Mouse (Mus musculus): ENCODE measurements at regions not wholly inside any gene's neighbourhood (a gene's known extent, or its start where the extent isn't known, plus 50 kb on each side); places are given as distances from the start of the nearest gene placed in this dataset.
"Not testable (repeated sequence)": the region's sequence is repeated elsewhere in the genome, so short reads cannot be mapped to it uniquely, and the experiment has no call there.

DNA sequence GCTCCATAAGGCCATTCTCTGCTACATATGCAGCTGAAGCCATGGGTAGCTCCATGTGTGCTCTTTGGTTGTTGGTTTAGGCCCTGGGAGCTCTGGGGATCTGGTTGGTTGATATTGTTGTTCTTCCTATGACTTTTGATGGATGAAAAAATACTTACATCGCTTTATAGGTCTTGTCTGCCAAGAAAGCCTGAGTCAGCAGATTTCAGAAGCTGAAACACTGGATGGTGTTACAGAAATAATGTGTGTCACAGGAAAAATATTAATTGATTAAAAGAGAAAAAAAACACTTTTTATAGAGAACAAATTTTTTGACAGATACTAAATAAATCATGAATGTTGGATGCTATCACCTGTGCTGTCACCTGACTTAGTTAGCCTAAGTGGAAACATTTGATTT is 52.4 kb upstream of the Plxna2 start:
- no peak for DNase-seq (ENCODE audit: low read depth)

DNA sequence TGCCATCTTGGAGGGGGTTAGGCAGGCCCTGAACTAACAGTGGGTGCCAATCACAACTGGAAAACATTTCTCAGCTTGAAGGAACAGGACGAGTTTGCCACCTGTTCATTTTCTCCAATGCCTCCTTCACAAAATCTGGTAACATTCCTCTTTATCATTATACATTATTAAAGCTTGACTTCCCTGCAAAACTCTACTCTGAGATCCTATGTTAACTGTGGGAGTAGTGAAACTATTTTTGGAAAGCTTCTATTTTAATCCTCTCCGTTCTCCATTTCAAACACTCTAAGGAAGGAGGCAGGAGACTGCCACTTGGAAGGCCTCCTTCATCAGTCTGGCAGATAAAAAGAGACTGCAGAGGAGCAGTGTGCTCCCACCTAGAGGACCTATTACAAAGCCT is 54.1 kb upstream of the Plxna2 start:
- no peak for DNase-seq (ENCODE audit: low read depth)

DNA sequence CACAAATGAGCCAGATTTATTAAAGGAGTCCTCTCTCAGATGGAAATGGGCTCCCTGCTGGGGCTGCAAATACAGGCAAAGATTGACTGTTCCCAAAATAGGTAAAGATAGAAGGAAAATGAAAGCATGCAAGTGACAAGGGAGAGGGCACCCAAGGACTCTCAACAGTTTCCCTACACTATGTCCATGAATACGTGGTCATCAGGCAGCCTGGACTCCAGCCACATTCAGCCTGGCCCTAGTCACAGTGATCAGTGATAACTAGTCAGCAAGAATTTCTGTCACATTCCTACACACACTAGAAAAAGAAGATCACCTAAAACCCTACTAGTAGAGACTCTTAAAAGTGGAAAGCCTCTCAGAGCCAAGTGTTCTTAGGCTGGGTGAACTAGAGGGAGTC is 56.9 kb upstream of the Plxna2 start:
- no peak for DNase-seq (ENCODE audit: low read depth)

DNA sequence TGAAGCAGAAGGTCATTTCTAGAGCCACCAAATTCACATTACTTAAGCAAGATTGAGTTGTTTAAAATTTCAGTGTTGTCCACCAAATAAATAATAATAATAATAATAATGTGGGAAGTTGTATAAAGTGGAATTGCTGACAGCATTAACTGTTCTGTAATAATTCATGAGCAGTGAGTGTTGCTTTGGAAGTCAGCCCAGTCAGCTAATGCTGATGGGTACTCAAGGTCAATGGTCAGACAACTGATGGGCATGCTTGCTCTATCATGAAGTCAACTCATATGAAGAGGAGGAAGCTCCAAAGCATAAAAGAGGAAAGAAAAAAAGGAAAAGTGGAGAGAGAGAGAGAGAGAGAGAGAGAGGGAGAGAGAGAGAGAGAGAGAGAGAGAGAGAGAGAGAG is 69.4 kb upstream of the Plxna2 start:
- DNase-seq (ENCODE audit: low read depth) = no peak

DNA sequence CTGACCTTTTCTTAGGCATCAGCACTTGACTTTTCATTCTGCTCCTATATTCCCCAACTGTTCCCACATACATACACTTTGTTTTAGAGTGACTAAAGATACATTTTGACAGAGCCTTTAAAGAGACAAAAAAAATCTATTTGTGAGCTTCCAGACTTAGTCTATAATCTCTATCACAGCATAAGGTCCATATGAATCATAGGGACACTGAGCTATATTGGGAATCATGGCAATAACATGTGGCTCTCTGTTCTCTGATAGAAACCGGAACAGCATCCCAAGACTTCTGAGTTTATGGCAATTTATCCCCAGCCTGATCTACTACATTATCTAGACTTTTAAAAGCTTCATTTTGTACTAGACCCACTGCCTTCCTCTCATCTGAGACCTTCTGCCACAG is 69.8 kb upstream of the Plxna2 start:
- DNase-seq (ENCODE audit: low read depth) = no peak

DNA sequence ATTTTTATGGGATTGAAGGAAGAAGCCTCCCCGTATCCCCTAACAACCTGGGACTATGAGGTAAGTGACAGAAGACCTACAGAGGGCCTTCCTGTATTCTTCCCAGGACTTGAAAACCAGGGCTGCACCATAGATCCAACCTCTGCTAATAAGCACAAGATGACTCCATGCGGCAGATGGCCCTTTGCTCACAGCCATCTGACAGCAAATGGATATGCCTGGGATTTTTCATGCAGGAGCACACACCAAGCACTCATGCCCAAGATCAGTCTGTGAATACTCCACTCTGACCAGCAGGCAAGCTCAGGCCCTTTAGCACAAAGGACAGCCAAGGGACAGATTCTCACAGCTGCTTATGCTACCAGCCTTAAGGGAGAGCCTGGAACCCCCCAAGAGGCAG is 77.1 kb upstream of the Plxna2 start:
- no peak for DNase-seq (ENCODE audit: low read depth)

DNA sequence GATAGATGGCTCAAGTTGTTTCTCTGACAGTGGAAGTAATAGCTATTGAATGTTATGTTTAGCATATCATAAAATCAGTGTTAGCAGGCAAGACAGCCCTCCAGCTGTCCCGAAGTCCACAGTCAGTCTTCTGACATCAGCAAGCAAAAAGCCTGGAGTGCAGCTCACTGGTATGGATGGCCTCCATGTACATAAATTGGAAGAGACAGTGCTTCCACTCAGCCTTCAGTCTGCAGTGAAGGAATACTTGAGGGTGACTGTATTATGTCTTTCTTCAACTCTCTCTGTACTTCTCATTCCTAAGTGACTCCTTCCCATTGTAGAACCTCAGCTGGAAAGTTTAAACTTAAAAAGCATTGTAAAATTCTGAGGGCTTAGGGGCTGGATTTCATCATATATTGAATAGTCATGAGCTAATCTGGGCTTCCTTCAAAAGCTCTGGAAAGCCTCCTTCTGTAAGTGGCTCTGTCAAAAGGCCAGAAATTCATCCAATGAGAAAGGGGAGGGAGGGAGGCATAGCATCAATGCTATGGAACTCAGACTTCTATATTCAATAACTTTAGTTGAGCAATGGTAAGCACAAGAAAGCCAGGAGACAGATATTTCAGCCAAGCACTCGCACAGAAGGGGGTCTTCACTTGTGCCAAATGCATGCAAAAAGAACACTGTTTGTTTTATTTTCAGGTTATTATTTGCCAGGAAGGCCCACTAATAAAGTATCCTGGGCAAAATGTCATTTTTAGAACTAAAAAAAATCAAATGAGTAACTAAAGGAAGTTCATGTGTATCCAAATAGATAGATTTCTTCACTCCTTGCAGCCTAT is 90.5 kb upstream of the Plxna2 start:
- DNase-seq (ENCODE audit: low read depth) = no peak

DNA sequence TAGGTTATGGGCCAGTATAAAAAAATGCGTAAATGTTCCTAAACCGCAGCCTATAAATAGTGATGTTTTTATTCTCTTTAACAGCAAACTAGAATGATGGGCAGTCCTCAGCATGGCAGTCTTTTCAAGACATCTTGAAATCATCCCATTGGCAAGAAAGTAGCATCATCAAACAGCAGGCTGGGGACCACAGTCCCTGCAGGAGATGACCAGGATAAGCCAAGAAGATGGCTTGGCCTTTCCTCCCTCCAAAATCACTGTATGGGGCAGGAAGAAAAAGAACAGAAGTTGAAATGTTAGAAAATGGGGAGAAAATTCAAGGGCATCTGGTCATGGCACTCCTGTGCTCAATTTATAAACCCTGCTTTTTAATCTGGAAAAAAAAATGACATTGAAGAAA is 93.0 kb upstream of the Plxna2 start:
- no peak for DNase-seq (ENCODE audit: low read depth)

DNA sequence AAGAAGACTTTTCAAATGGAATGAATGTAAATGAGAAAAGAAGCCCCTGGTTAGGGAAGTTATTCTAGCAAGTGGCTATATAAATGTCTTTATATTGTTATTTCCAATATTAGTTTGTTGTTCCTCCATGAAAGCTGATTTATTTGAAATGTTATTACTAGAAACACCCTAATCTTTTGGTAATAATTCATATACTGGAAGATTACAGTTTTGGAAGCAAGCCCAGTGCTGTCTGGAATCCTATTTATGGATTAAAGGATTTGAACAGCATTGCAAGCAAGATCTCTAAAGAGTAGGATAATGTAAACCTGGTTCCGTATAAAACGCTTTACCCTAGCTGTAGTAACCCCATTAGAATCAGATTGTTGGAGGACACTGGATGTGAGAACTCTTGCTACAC is 96.8 kb upstream of the Plxna2 start:
- no peak for DNase-seq (ENCODE audit: low read depth)

DNA sequence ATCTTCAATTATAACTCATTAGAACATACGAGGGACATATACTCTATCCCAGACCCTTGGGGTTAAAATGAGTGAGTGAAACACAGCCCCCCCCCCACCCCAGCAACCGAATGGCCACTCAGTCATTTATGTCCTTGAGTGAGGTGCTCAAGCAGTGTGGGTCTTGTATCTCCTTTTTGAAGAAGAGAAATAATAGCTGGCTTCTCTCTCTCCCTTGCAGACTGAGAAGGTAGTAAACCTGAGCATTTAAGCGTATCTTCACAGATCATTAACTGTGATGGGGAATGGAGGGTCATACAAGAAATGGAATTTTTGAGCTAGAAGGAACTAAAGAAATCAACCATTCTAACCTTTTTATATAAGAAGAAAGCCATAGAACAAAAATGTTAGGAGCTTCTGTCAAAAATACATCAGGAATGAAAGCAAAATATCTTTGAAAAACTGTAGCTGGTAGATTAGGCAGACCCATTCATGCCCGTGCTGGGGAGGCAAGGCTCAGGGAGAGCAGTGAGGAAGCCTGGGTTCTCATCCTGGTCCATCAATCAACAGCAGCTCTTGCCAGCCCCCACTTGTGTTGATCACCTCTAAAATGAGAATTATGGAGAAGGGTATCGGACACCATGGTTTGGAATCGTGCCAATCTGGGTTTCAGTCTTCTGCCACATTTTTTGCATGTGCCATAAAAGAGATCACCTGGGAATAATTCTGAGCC is 98.4 kb upstream of the Plxna2 start:
- no peak for DNase-seq (ENCODE audit: low read depth)

DNA sequence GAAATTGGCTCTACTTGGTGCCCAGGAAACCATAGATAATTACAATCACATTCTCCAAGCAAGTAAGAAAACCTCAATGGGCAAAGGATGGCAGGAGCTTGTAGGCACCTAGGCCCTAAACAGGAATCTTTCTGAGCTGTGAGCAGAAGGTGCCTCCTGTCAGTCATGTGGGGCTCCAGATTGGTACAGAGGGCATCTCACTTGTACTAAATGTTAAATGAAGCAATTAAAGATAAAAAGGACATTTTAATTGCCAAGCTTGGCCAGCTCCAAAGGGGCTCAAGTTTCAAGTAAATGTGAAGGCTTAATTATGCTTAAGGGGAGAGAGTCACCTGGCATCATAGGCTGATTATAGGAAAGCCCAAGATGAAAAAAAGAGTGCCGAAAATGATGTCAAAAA is 101.9 kb upstream of the Plxna2 start:
- DNase-seq (ENCODE audit: low read depth) = no peak

DNA sequence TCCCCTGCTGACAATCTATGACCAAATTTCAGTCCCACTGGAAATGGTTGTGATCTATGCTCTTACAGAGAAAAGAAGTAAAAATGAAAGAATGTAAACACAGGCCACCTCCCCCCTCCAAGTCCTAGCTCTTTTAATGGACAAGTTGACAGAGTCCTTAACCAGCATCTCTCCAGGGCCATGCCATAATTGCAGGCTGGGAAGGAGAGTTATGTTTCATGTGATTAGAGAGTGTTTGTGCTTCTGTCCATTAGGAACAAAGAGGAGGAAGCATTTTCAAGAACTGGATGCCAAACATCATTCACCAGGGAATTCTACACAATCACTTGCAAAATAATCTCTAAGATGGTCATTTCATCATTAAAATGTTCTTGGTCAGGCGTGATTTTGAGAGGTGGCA is 109.7 kb upstream of the Plxna2 start:
- DNase-seq (ENCODE audit: low read depth) = no peak

DNA sequence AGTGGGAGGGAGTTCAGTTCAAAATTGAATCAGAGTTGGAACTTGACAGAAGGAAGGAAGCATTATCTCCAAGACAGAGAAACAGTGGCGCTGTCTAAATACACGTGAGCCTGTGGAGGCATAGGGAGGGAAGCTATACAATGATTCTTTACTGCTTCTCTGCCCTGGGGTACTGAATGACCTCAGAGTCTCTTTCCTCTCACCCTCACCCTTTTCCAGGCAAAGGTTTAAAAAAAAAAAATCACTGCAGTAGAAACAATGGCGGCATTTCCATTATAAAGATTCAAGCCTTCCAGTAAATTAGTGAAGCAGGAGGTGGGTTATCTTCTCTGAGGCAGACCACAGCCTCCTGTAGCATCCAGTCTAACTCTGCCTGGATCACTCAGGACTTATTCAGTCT is 112.2 kb upstream of the Plxna2 start:
- DNase-seq (ENCODE audit: low read depth) = no peak

DNA sequence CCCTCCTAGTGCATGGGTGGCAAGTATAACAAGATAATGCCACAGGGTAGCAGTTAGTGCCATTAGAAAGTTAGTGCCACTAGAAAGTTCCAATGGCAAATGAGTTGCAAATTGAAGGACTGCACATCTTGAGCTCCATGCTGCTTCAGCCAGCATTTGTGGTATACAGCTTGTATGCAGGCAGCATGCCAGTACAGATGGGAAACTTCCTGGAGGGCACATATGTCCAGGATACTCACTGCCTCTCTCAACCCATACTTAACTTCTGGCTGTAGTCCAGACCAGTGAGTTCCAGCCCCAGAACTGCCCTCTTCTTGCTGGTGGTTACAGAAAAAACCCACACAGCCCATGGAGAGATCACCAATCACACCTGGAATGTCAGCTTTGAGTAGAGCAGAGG is 113.8 kb upstream of the Plxna2 start:
- DNase-seq (ENCODE audit: low read depth) = no peak

DNA sequence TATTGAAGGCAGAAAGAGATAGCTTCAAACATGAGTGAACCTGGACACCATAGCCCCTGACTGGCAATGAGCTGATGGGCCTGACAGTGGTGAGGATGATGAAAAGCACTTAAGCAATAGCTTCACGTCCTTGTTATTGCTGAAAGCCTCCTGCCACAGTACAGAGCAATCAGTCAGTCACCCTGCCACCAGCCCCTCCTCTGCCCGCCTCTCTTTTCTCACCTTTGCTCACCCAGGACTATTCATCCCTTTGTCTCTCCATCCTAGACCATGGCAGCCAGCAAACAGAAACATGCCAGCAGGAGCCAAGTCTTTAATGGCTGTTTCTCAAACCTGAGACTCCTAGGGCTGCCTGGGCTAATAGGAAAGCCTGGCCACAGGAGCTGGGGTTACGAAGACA is 114.5 kb upstream of the Plxna2 start:
- DNase-seq (ENCODE audit: low read depth) = no peak

DNA sequence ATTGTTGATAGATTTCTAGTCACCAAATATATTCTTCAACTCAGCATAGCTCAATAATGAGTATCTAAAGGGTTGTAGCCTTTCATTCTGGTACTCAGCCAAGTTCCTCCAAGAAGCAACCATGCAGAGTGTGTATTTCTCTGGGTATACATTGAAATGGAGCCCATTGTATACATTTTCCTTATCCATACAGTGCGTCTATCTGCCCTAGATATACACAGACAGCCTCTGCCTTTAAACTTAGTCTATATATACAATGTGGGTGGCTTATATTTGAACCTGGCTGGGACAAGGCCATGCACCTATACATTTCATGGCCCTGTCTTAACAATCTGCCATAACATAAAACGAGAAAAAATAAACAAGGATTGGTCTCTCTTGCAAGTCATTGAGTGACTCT is 121.6 kb upstream of the Plxna2 start:
- no peak for DNase-seq (ENCODE audit: low read depth)

DNA sequence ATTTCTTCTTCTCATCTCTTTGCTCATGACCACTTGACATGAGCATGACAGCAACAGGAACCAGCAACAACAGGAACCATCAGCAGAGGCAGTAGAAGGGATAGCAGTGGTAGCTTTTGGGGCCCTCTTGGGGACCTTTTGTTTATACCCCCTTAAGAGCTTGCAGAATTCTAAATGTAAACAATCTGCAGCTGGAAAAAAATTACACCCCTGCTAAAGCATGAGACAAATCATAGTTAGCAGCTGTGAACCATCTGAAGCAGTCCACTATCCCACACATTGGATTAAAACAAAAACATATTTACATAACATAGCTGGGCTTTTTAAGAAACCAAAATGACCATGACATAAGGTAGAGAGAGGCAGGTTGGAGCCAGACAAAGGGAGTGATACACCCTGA is 126.9 kb upstream of the Plxna2 start:
- no peak for DNase-seq (ENCODE audit: low read depth)

DNA sequence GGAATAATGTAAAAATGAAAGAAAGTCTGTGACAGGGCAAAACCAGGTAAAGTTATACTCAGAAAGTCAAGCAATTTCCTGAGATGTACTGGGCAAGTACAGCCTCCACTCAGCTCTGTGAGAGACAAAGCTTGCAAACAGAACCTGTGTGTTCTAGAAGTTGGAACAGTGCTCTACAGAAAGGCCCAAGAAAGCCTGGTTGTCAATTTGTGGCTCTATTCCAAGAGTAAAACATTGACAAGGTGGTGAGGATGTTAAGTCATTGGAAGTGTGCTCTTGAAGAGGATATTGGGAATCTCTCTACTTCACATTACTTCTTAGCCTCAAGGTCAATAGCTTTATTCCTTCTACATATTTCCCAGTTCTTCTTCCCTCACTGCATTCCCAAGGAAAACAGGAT is 129.9 kb upstream of the Plxna2 start:
- no peak for DNase-seq (ENCODE audit: low read depth)

DNA sequence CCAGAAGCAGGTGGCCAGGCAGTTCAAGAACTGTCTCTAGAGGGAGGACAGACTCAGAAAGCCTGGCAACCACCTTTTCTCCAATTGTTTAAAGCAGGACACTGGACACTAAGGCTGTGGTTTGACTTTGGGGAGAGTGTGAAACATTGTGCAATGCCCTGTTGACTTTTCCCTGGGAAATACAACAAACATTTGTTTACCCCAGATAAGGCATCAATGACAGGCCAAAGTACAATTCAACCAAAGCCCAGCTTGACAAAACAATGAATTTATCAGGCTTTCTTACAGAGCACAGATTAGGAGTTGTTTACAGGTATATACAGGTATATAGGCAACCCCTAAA is 135.3 kb upstream of the Plxna2 start:
- DNase-seq (ENCODE audit: low read depth) = no peak

DNA sequence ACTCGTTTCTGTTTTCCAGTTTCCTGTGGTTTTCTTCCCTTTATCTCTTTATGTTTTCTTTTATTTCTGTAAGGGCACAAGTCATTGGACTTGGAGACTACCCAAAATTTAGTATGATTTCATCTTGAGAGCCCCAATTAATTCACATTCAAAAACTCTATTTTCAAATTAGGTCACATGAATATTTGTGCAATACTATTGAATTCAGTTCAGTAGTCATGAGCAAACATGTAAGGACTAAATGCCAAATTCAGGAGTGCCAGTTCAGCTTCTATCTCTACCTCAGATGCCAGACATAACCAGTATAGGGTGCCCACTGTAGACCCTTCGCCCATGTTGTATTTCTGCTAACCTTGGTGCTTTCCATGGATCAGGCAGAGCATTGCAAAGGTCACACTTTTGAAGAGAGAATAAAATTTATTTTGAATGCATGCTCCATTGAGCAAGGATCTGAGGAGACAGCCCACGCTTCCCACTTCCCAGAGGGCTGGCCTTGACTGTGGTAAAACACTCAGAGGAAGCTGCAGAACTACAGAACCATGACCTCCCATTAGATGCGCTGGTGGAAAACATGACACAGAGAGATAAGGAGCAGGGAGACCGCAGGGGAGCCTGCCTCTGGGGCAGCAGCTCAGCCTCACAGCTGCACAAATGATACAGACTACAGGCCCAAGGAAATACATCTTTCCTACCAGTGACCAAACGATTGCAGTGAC is 135.9 kb upstream of the Plxna2 start:
- no peak for DNase-seq (ENCODE audit: low read depth)

DNA sequence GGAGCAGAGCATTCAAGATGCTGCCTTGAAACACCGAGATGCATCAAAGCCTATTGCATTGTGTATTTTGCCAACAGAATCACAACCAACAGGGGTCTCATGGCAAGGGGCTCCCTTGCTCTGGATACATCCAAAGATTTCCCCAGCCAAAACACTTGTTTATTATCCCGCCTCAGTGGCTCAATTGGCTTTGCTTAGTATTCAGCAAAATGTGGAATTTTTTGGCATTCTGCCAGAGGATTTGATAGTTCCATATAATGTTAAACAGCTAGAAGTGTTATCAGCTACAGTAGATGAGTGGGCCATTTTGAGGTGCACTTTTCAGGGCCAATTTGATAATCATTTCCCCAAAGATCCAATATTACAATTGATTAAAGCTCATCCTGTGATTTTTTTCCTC is 146.7 kb upstream of the Plxna2 start:
- DNase-seq (ENCODE audit: low read depth) = not testable (repeated sequence)

DNA sequence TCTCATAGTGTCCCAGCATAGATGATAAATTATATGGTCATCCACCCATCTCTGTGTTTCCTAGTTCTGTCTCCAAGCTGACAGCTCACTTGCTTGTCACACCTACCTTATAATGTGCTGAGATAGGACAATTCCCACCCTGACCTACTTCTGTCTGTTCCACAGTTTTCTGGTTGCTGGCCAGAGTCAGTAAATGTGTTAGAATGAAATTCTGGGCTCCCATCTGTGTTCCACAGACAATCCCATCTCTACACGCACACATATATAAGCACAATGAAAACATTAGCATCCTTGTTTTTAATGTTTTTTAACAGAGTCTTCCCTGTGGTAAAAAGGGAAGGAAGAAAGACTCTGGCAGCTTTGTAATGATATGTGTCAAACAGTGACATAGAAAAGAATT is 165.5 kb upstream of the Plxna2 start:
- no peak for DNase-seq (ENCODE audit: low read depth)

DNA sequence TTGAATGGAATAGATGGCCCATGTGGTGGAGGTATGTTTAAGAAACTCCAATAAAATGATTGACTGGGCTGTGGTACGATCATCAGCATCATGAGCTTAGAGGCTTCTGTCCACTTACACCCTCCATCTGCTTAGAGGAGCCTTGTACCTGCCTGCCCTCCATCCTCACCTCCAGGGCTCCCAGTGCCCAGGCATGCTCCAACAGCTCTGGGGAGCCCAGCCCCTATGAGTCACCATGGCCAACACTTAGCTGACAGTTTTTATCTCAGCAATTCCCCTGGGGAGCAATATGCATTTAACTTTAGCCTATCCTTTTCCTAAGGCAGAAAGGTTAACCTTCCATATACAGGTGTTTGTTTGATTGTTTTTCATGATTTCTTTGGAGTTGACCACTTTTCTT is 174.3 kb upstream of the Plxna2 start:
- DNase-seq (ENCODE audit: low read depth) = no peak
